Mouse (Mus musculus): Measurements from ENCODE around the gene Coil.

- TF ChIP-seq CTCF (IDR thresholded peaks at IDR 0.05; ENCODE audit: control insufficient read depth, insufficient read depth, insufficient replicate concordance, low read depth, low read length) (no peak), POLR2A (IDR thresholded peaks at IDR 0.05; ENCODE audit: control insufficient read depth, low read depth, low read length) (no peak)
These were observed 29.9 kb downstream of the Coil start for GRCm38 (mm10) chr11:88999723-89000526.

Data from testis, adult 2 months (tissue).